Comparison of ENCODE assay signal across 9 mouse cellular contexts in the genomic region with DNA sequence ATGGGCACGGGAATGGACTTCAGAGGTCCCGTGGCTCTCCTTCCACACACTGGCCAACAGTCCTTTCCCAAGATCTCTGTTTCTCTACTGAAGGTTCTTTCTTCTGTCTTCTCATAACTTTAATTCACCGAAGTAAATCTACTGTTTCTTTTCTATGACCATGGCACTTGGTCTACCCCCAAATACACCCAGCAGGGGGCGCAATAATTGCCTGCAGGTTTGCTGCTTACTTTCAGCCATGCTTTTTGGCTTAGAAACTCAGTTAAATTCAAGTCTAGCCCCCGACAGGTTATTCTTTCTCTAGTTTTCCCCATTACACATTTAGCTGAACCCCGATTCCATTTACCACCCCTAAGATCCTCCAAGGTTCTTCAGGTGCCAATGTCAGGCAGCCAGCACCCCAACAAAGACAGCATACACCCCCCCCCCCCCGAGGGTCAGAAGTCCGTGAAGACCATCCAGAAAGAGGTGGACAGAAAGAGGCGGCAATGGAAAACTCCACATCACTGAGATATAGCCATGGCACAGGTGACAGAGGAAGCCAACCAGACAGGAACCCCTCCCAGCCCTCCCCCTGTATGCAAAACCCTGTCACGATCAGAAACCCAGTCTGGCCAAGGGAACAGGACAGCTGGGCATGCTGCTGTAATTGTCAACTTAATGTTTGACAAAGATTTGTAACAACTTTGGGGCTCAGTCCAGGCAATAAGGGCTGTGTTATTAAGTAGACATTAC. TPM values are rescaled to one million over a fixed set of nuclear protein-coding genes. Genes with fewer than 3 reads are reported as not detected.
DNase-seq lines count a peak whose midpoint lies in the region; ATAC-seq and TF ChIP-seq lines count a peak whose summit lies in the region.
"Had no signal": no experiment of that assay in that cellular context is flagged by ENCODE, and none has a peak within 500 bp of the region (broad histone marks: within the 10 kb centered on the region; RNA-seq: fewer than 3 reads in every experiment).

No protein-coding gene starts in this region.

- DNase-seq in cerebellum, adult 18-20 months: peak; percentile 57 to 67
- no peak for DNase-seq in cerebellum, adult 11-12 months
- DNase-seq in midbrain, embryonic 10.5 days (ENCODE audit: low spot score): peak; percentile 32
- DNase-seq in heart, postnatal 0 days (ENCODE audit: low spot score): no peak
- peak; percentile 69 for DNase-seq in lung, postnatal 10 days
- DNase-seq in thymus, postnatal 10 days (ENCODE audit: low spot score in 2 of 2): peak; percentile 51 to 86

- peak; percentile 54 for TF ChIP-seq CTCF in bone marrow, adult 2 months (IDR thresholded peaks at IDR 0.05; ENCODE audit: control insufficient read depth, insufficient read depth, low read length)
- peak; percentile 52 for TF ChIP-seq CTCF in heart, postnatal 0 days (IDR thresholded peaks at IDR 0.05; ENCODE audit: low read depth)

- no peak for TF ChIP-seq EP300 in heart, postnatal 0 days (IDR thresholded peaks at IDR 0.05; ENCODE audit: low read depth)

- no peak overlapping the region for H3K4me3 ChIP-seq in midbrain, embryonic 10.5 days
- no peak overlapping the region for H3K4me3 ChIP-seq in midbrain, embryonic 15.5 days
- H3K4me3 ChIP-seq in bone marrow, adult 2 months (replicated peaks; ENCODE audit: control insufficient read depth, low read depth, low read length): no peak overlapping the region
- no peak overlapping the region for H3K4me3 ChIP-seq in heart, postnatal 0 days (ENCODE audit: low read depth, low read length)
- H3K4me3 ChIP-seq: heart, embryonic 13.5 days had no signal

- H3K4me1 ChIP-seq in midbrain, embryonic 10.5 days: no peaks in the 10 kb centered on the region
- H3K4me1 ChIP-seq in midbrain, embryonic 15.5 days: no peaks in the 10 kb centered on the region
- no peaks in the 10 kb centered on the region; the same call in 1 of the 2 replicates for H3K4me1 ChIP-seq in bone marrow, adult 2 months (ENCODE audit: control insufficient read depth, insufficient read depth, low read length)
- H3K4me1 ChIP-seq in heart, postnatal 0 days (ENCODE audit: control insufficient read depth, insufficient read depth): no peaks in the 10 kb centered on the region
- H3K4me1 ChIP-seq: heart, embryonic 13.5 days had no signal

- H3K36me3 ChIP-seq in midbrain, embryonic 10.5 days: no peaks in the 10 kb centered on the region
- H3K36me3 ChIP-seq in midbrain, embryonic 15.5 days (replicated peaks): 0 out of 2 replicates have a peak, but pooled peaks cover 3% of the 10 kb centered on the region
- H3K36me3 ChIP-seq in heart, postnatal 0 days (replicated peaks; ENCODE audit: control insufficient read depth, insufficient read depth, low read length): peaks cover 33% of the 10 kb centered on the region

- H3K4me2 ChIP-seq in midbrain, embryonic 15.5 days: no peak overlapping the region
- no peak overlapping the region for H3K4me2 ChIP-seq in heart, postnatal 0 days (ENCODE audit: low read depth, low read length)
- H3K4me2 ChIP-seq: heart, embryonic 13.5 days had no signal

- H3K27ac ChIP-seq in midbrain, embryonic 10.5 days (replicated peaks): no peak overlapping the region
- no peak overlapping the region for H3K27ac ChIP-seq in midbrain, embryonic 15.5 days
- H3K27ac ChIP-seq in bone marrow, adult 2 months (ENCODE audit: control insufficient read depth, insufficient read depth, low read depth, low read length, poor library complexity): no peak overlapping the region
- H3K27ac ChIP-seq in heart, postnatal 0 days (ENCODE audit: low read depth): no peak overlapping the region
- H3K27ac ChIP-seq: heart, embryonic 13.5 days had no signal

- H3K27me3 ChIP-seq in midbrain, embryonic 10.5 days (ENCODE audit: low read depth, poor library complexity, severe bottlenecking): no peaks in the 10 kb centered on the region
- no peaks in the 10 kb centered on the region for H3K27me3 ChIP-seq in midbrain, embryonic 15.5 days (replicated peaks)
- no peaks in the 10 kb centered on the region for H3K27me3 ChIP-seq in heart, postnatal 0 days (ENCODE audit: control insufficient read depth, insufficient read depth, low read length)
- H3K27me3 ChIP-seq: heart, embryonic 13.5 days had no signal

- H3K9ac ChIP-seq in midbrain, embryonic 15.5 days: no peak overlapping the region
- no peak overlapping the region for H3K9ac ChIP-seq in heart, postnatal 0 days (replicated peaks; ENCODE audit: low read depth, low read length)
- H3K9ac ChIP-seq: heart, embryonic 13.5 days had no signal

- no peaks in the 10 kb centered on the region for H3K9me3 ChIP-seq in midbrain, embryonic 10.5 days (replicated peaks)
- H3K9me3 ChIP-seq in midbrain, embryonic 15.5 days: no peaks in the 10 kb centered on the region
- H3K9me3 ChIP-seq in heart, postnatal 0 days (replicated peaks; ENCODE audit: control insufficient read depth, low read length): no peaks in the 10 kb centered on the region
- H3K9me3 ChIP-seq: heart, embryonic 13.5 days had no signal

- 80% methylated on average over 10 of the region's 10 CpGs for WGBS in midbrain, embryonic 10.5 days
- WGBS in midbrain, embryonic 15.5 days: 80% methylated on average over 10 of the region's 10 CpGs
- 76% methylated on average over 10 of the region's 10 CpGs for WGBS in bone marrow, adult 2 months
- 74% methylated on average over 10 of the region's 10 CpGs for WGBS in heart, postnatal 0 days

- TF ChIP-seq POLR2A in bone marrow, adult 2 months (IDR thresholded peaks at IDR 0.05; ENCODE audit: borderline replicate concordance, control insufficient read depth, low read depth, low read length): no peak

- ATAC-seq in midbrain, embryonic 15.5 days (replicated peaks): no peak
- no peak for ATAC-seq in heart, postnatal 0 days (ENCODE audit: insufficient read depth, low read depth)

RNA-seq across cellular contexts. Expression of gene Unc50, which starts 18.6 kb away (rescaled TPM):
- 125 TPM in 2 replicates for polyA plus RNA-seq in midbrain, embryonic 10.5 days (2016; fragmentation: Nextera tagmentation; extraction: Ambion mirVana)
- 117 and 121 TPM in 2 replicates for polyA plus RNA-seq in midbrain, embryonic 15.5 days (2015; fragmentation: Nextera tagmentation; extraction: Ambion mirVana)
- 9.5 and 22.8 TPM in 2 replicates for polyA plus RNA-seq in bone marrow, adult 2 months (2011; ENCODE audit: insufficient read depth, insufficient read length, low replicate concordance, missing spikeins)
- total RNA-seq in heart, postnatal 0 days (2014; rRNA removed; ENCODE audit: low replicate concordance): 57.6 and 83.8 TPM in 2 replicates
- polyA plus RNA-seq in heart, postnatal 0 days (2015; fragmentation: Nextera tagmentation; extraction: Ambion mirVana): 78.7 and 83.3 TPM in 2 replicates

RNA-seq across cellular contexts. Expression of gene Coa5, which starts 18.6 kb away (rescaled TPM):
- polyA plus RNA-seq in midbrain, embryonic 10.5 days (2016; fragmentation: Nextera tagmentation; extraction: Ambion mirVana): 55.3 and 61.7 TPM in 2 replicates
- 65.6 and 67.6 TPM in 2 replicates for polyA plus RNA-seq in midbrain, embryonic 15.5 days (2015; fragmentation: Nextera tagmentation; extraction: Ambion mirVana)
- 26.6 and 28.4 TPM in 2 replicates for polyA plus RNA-seq in bone marrow, adult 2 months (2011; ENCODE audit: insufficient read depth, insufficient read length, low replicate concordance, missing spikeins)
- total RNA-seq in heart, postnatal 0 days (2014; rRNA removed; ENCODE audit: low replicate concordance): 48.9 and 65.0 TPM in 2 replicates
- polyA plus RNA-seq in heart, postnatal 0 days (2015; fragmentation: Nextera tagmentation; extraction: Ambion mirVana): 55.3 and 60.1 TPM in 2 replicates

Comparison
In these comparisons a context has a peak if more than half of its experiments do, and no peak if none do; other contexts are left out.
1. DNase-seq: peak in cerebellum, adult 18-20 months (2 of 2), midbrain, embryonic 10.5 days (single experiment), lung, postnatal 10 days (single experiment) and thymus, postnatal 10 days (2 of 2); none in cerebellum, adult 11-12 months (single experiment) and heart, postnatal 0 days (single experiment).